Mouse (Mus musculus) C2C12 (cell line): ENCODE data around the gene Tmem18.

Source experiments
- CEBPB ChIP-seq: IDR thresholded peaks from one replicate; pipeline ENCODE4 v1.6.1; 2011; ENCODE audit warnings: low read depth, mild to moderate bottlenecking, control low read depth, moderate library complexity
- CTCF ChIP-seq: IDR thresholded peaks from one replicate; pipeline ENCODE4 v1.5.1; 2011; ENCODE audit not compliant: control insufficient read depth, insufficient read depth, insufficient read length
- FOSL1 ChIP-seq: IDR thresholded peaks from one replicate; pipeline ENCODE4 v1.8.0; 2011; ENCODE audit warnings: mild to moderate bottlenecking, low read length; ENCODE audit not compliant: poor library complexity, insufficient read depth, severe bottlenecking
- MAX ChIP-seq: IDR thresholded peaks from one replicate; pipeline ENCODE4 v1.6.1; 2011; ENCODE audit warnings: mild to moderate bottlenecking, control low read depth
- MYOD1 ChIP-seq: IDR thresholded peaks from one replicate; pipeline ENCODE4 v1.6.1; 2011; ENCODE audit warnings: low read depth; ENCODE audit not compliant: control insufficient read depth, insufficient read length
- MYOG ChIP-seq: IDR thresholded peaks from one replicate; pipeline ENCODE4 v1.6.1; 2011; ENCODE audit not compliant: control insufficient read depth, insufficient read length; ENCODE audit errors: extremely low read depth
- USF1 ChIP-seq: IDR thresholded peaks from one replicate; pipeline ENCODE4 v1.6.1; 2011; ENCODE audit warnings: low read depth, mild to moderate bottlenecking, control low read depth, moderate library complexity

- TF ChIP-seq CTCF: no peak
- no peak for TF ChIP-seq USF1
- TF ChIP-seq CEBPB: no peak
- no peak for TF ChIP-seq FOSL1
- no peak for TF ChIP-seq MAX
- TF ChIP-seq MYOD1: no peak
- TF ChIP-seq MYOG: no peak
Observed at GRCm38 (mm10) chr12:30557349-30557748, 26.9 kb upstream of the Tmem18 start.
